Mouse (Mus musculus): ENCODE results near the gene Kif1a. TPM values are rescaled to one million over a fixed set of nuclear protein-coding genes. Genes with fewer than 3 reads are reported as not detected.

Kif1a gene
- polyA plus RNA-seq, 1 experiment from 2014 or later: 8.3 TPM

DNA sequence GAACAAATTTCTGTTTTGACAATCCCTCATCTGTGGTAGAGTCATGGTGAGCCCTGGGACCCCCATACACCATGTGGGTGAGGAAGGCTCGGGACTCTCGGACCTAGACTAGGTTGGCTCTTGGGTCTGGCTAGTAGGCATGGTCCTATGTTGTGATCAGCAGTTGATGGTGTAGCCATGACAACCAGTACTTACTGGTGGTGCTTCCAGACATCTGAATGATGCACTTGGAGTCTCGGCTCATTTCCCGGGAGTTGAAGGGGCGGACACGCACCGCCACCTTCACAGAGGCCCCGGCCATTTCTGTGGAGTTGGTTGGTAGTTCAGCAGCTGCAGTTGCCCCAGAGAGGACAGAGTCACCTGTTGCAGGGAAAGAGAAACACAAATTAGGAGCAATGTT lies 19.6 kb downstream of the Kif1a start:
- no peaks in the 10 kb centered on the region for H3K36me3 ChIP-seq (ENCODE audit: control insufficient read depth, insufficient read depth)
- no peaks in the 10 kb centered on the region for H3K27me3 ChIP-seq (replicated peaks; ENCODE audit: control insufficient read depth, insufficient read depth, low read length)
- H3K4me3 ChIP-seq (ENCODE audit: low read depth, low read length): no peak overlapping the region
- no peak overlapping the region for H3K9ac ChIP-seq (ENCODE audit: low read depth, low read length)
- WGBS: 93% methylated on average over 8 of the region's 8 CpGs
- no peak overlapping the region for H3K4me2 ChIP-seq (replicated peaks; ENCODE audit: low read depth)
- no peaks in the 10 kb centered on the region for H3K4me1 ChIP-seq (replicated peaks; ENCODE audit: control insufficient read depth, insufficient read depth, low read length)
- no peak for TF ChIP-seq CTCF (IDR thresholded peaks at IDR 0.05; ENCODE audit: low read depth)
- no peak for ATAC-seq
- H3K27ac ChIP-seq (ENCODE audit: low read depth, low read length): no peak overlapping the region
- H3K9me3 ChIP-seq (ENCODE audit: control insufficient read depth): no peaks in the 10 kb centered on the region

DNA sequence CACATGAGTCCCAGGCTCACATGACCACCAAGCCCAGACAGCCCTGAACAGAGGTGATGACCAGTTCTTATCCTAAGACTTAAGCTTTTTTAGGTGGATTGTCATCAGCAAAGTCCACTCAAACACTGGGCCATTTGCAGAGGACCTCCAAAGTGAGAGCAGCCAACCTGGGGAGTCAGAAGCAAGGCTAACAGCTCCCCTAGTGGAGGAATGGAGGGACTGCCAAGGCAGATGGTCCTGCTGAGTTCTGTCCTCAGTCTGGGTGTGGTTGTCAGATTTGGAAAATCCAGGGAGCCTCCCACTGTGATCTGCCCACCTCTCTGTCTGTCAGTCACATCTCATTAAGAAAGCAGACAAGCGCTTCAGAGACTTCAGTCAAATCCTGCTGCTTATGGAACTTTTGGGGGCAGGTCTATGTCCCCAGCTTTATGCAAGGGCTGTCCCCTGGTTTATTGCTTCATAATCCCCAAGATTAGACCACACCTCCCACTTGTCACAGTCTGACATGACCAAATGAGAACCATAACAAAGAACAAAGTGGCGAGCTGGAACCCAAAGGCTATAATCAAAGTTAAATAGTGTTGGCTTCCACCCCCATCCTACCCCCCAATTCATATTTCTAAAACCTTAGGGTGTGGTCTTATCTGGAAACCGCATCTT lies 20.7 kb downstream of the Kif1a start:
- no peaks in the 10 kb centered on the region for H3K36me3 ChIP-seq (ENCODE audit: control insufficient read depth, insufficient read depth)
- no peaks in the 10 kb centered on the region for H3K27me3 ChIP-seq (replicated peaks; ENCODE audit: control insufficient read depth, insufficient read depth, low read length)
- no peak overlapping the region for H3K27ac ChIP-seq (ENCODE audit: low read depth, low read length)
- no peak for ATAC-seq
- 69% methylated on average over 3 of the region's 3 CpGs for WGBS
- TF ChIP-seq CTCF (IDR thresholded peaks at IDR 0.05; ENCODE audit: low read depth): peak; percentile 85
- H3K4me3 ChIP-seq (ENCODE audit: low read depth, low read length): no peak overlapping the region
- no peak overlapping the region for H3K4me2 ChIP-seq (replicated peaks; ENCODE audit: low read depth)
- no peaks in the 10 kb centered on the region for H3K4me1 ChIP-seq (replicated peaks; ENCODE audit: control insufficient read depth, insufficient read depth, low read length)
- no peak overlapping the region for H3K9ac ChIP-seq (ENCODE audit: low read depth, low read length)
- no peaks in the 10 kb centered on the region for H3K9me3 ChIP-seq (ENCODE audit: control insufficient read depth)

DNA sequence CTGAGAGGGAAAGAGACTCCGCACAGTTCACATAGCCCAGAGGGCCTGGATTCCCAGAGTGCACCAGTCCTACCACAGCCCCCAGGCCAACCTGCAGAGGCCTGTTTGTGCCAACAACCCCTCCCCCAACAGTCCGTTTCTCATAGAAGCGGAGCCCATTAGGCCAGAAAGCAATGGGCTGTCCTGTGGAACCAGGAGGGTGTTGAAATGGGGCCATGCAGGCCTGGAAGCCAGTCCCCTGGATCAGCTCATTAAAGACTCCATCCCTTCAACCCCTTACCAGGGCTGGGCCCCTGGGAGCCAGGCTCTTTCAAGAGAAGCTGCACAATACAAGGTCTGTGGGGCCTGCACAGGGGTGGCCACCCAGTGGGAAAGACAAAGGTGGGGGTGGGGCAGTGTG lies 22.1 kb downstream of the Kif1a start:
- no peak for ATAC-seq
- H3K36me3 ChIP-seq (ENCODE audit: control insufficient read depth, insufficient read depth): no peaks in the 10 kb centered on the region
- TF ChIP-seq CTCF (IDR thresholded peaks at IDR 0.05; ENCODE audit: low read depth): no peak
- no peaks in the 10 kb centered on the region for H3K9me3 ChIP-seq (ENCODE audit: control insufficient read depth)
- no peaks in the 10 kb centered on the region for H3K27me3 ChIP-seq (replicated peaks; ENCODE audit: control insufficient read depth, insufficient read depth, low read length)
- no peak overlapping the region for H3K4me3 ChIP-seq (ENCODE audit: low read depth, low read length)
- no peaks in the 10 kb centered on the region for H3K4me1 ChIP-seq (replicated peaks; ENCODE audit: control insufficient read depth, insufficient read depth, low read length)
- 87% methylated on average over 3 of the region's 3 CpGs for WGBS
- H3K27ac ChIP-seq (ENCODE audit: low read depth, low read length): no peak overlapping the region
- no peak overlapping the region for H3K4me2 ChIP-seq (replicated peaks; ENCODE audit: low read depth)
- no peak overlapping the region for H3K9ac ChIP-seq (ENCODE audit: low read depth, low read length)

DNA sequence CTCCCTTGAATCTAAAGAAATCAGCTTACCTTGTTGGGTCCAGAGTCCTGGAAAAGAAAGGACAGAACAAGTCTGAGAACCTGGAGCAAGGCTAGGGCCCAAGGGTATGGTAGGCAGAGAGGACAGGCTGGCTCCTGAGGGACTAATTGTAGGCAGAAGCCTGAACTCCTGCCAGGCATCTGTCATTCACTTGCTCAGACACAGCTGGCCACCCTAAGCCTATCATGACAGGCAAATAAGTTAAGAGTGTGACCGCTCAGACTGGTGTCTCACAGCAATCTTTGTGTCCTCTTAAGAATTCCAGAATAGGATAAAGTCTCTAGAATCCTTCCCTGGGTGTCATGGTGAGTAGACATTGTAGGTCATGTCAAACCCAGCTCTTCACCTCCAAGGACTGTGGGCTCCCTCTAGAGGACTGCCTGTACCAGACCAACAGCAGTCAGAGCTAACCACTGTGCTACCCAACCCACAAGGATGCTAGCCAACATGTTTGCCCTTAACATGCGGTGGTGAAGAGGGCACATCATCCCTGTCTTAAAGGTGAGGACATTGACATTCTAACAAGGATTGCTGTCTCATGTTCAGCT lies 29.4 kb downstream of the Kif1a start:
- 84% methylated on average over 2 of the region's 2 CpGs for WGBS
- peak; percentile 67 for TF ChIP-seq CTCF (IDR thresholded peaks at IDR 0.05; ENCODE audit: low read depth)
- Histone ChIP-seq H3K27me3 (replicated peaks; ENCODE audit: control insufficient read depth, insufficient read depth, low read length) (no peaks in the 10 kb centered on the region), H3K27ac (ENCODE audit: low read depth, low read length) (no peak overlapping the region), H3K4me1 (replicated peaks; ENCODE audit: control insufficient read depth, insufficient read depth, low read length) (no peaks in the 10 kb centered on the region), H3K4me3 (ENCODE audit: low read depth, low read length) (no peak overlapping the region), H3K9me3 (ENCODE audit: control insufficient read depth) (no peaks in the 10 kb centered on the region), H3K36me3 (ENCODE audit: control insufficient read depth, insufficient read depth) (no peaks in the 10 kb centered on the region), H3K4me2 (replicated peaks; ENCODE audit: low read depth) (no peak overlapping the region), H3K9ac (ENCODE audit: low read depth, low read length) (no peak overlapping the region)
- no peak for ATAC-seq

DNA sequence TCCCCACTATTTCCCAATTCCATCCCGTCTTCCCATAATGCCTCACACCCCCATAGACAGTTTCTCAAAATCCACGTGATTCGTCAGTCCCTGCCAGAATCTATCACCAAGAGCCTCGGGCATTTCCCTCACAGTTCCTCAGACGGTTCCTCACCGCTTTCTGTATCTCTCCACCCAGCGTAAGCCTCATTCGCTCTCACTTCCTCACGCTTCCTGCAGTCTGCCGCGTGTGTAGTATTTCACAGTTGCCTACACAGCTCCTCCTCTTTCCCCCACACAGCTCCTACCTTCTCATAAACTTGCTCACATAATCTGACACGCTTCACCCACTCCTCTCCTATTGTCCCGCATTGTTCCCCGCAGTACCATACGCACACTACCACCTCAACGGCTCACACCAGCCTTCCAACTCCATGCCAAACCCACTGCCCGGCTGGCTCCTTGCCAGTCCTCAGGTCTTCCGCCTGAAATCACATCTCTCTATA lies 30.2 kb downstream of the Kif1a start:
- no peaks in the 10 kb centered on the region for H3K4me1 ChIP-seq (replicated peaks; ENCODE audit: control insufficient read depth, insufficient read depth, low read length)
- H3K9me3 ChIP-seq (ENCODE audit: control insufficient read depth): no peaks in the 10 kb centered on the region
- no peaks in the 10 kb centered on the region for H3K36me3 ChIP-seq (ENCODE audit: control insufficient read depth, insufficient read depth)
- ATAC-seq: no peak
- WGBS: 75% methylated on average over 18 of the region's 18 CpGs
- H3K27ac ChIP-seq (ENCODE audit: low read depth, low read length): no peak overlapping the region
- H3K4me2 ChIP-seq (replicated peaks; ENCODE audit: low read depth): no peak overlapping the region
- no peak overlapping the region for H3K9ac ChIP-seq (ENCODE audit: low read depth, low read length)
- no peak for TF ChIP-seq CTCF (IDR thresholded peaks at IDR 0.05; ENCODE audit: low read depth)
- no peaks in the 10 kb centered on the region for H3K27me3 ChIP-seq (replicated peaks; ENCODE audit: control insufficient read depth, insufficient read depth, low read length)
- no peak overlapping the region for H3K4me3 ChIP-seq (ENCODE audit: low read depth, low read length)

DNA sequence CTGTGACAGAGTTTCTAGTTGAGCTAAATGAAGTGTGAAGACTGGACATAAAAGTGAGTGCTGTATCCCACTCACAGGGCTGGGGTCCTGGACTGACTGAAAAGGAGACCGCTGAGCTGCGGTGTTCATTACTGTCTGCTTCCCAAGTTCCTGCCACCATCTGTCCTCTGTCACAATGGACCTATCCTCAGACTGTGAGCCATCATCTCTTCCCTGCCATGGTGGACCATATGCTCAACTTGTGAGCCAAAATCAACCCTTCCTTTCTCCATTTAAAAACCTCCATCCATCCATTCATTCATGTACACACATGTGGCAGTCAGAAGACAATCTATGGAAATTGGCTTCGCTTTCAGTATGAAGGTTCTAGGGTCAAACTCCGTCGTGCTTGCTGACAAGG lies 30.9 kb downstream of the Kif1a start:
- Histone ChIP-seq H3K4me3 (ENCODE audit: low read depth, low read length) (no peak overlapping the region), H3K9me3 (ENCODE audit: control insufficient read depth) (no peaks in the 10 kb centered on the region), H3K4me1 (replicated peaks; ENCODE audit: control insufficient read depth, insufficient read depth, low read length) (no peaks in the 10 kb centered on the region), H3K36me3 (ENCODE audit: control insufficient read depth, insufficient read depth) (no peaks in the 10 kb centered on the region), H3K27ac (ENCODE audit: low read depth, low read length) (no peak overlapping the region), H3K27me3 (replicated peaks; ENCODE audit: control insufficient read depth, insufficient read depth, low read length) (no peaks in the 10 kb centered on the region), H3K4me2 (replicated peaks; ENCODE audit: low read depth) (no peak overlapping the region), H3K9ac (ENCODE audit: low read depth, low read length) (no peak overlapping the region)
- no peak for ATAC-seq
- 86% methylated on average over 5 of the region's 5 CpGs for WGBS
- TF ChIP-seq CTCF (IDR thresholded peaks at IDR 0.05; ENCODE audit: low read depth): no peak

Measured in intestine, postnatal 0 days (tissue).